In genomic region chr9:43101936-43102595, GRCm38 (mm10) we compare ENCODE assay signal across 9 mouse cellular contexts. TPM values are rescaled to one million over a fixed set of nuclear protein-coding genes. Genes with fewer than 3 reads are reported as not detected.
A peak's percentile ranks its signal among the peaks of the same experiment; 100 is the strongest.
DNase-seq lines count a peak whose midpoint lies in the region; ATAC-seq and TF ChIP-seq lines count a peak whose summit lies in the region.
"Had no signal": no experiment of that assay in that cellular context is flagged by ENCODE, and none has a peak within 500 bp of the region (broad histone marks: within the 10 kb centered on the region; RNA-seq: fewer than 3 reads in every experiment).

No protein-coding gene starts in this region.

- no peak for TF ChIP-seq CTCF in G1E (IDR thresholded peaks at IDR 0.05; ENCODE audit: low read depth, low read length)

- intact Hi-C loops in heart, postnatal 14 days (cut with DNase I) = no loop called here
- intact Hi-C loops in gastrocnemius, postnatal 14 days (cut with DNase I; ENCODE audit: low total_unique reads) = no loop called here

- ATAC-seq in G1E (ENCODE audit: extremely low read depth, insufficient number of reproducible peaks, low FRiP score, poor library complexity, severe bottlenecking) = peak; percentile 89
- ATAC-seq in megakaryocyte progenitor cell, adult 5-6 weeks (replicated peaks; ENCODE audit: poor library complexity) = peak; percentile 87

- H3K27me3 ChIP-seq in G1E (ENCODE audit: insufficient read depth, low read length) = no peaks in the 10 kb centered on the region

- H3K4me3 ChIP-seq in G1E (ENCODE audit: low read depth, low read length) = peak overlapping the region; percentile 57

- peaks cover 10% of the 10 kb centered on the region for H3K36me3 ChIP-seq in G1E (replicated peaks)

- DNase-seq in G1E (ENCODE audit: low spot score) = peak; percentile 71
- peak; percentile 16 for DNase-seq in embryo, embryonic 10.5 days (ENCODE audit: low spot score)
- peak; percentile 31 to 33 for DNase-seq in heart, postnatal 14 days
- DNase-seq in gastrocnemius, postnatal 14 days = no peak
- no peak for DNase-seq in natural killer cell, adult 2 months (ENCODE audit: low spot score in 2 of 2)
- DNase-seq in left cerebral cortex, adult 11 months (ENCODE audit: low spot score) = no peak
- DNase-seq in MN1 (ENCODE audit: low spot score) = no peak

- H3K4me1 ChIP-seq in G1E (ENCODE audit: insufficient read depth, low read depth, low read length) = peaks cover 48% of the 10 kb centered on the region

- no peaks in the 10 kb centered on the region; the same call in 1 of the 2 replicates for H3K9me3 ChIP-seq in G1E (replicated peaks)

RNA-seq across cellular contexts. Expression of gene Arhgef12, which starts 5.0 kb away (rescaled TPM):
- total RNA-seq in G1E (2014; fragmentation: Nextera tagmentation) = 58.7 and 76.3 TPM in 2 replicates
- 47.8 and 53.3 TPM in 2 replicates for total RNA-seq in G1E (2017)
- polyA plus RNA-seq in G1E (2012) = 4.2 and 5.9 TPM in 2 replicates
- total RNA-seq in heart, postnatal 14 days (2021) = 100 to 1,000 TPM; 154 to 163 TPM
- total RNA-seq in megakaryocyte progenitor cell, adult 5-6 weeks (2015) = 2.4 and 3.1 TPM in 2 replicates
- total RNA-seq in megakaryocyte progenitor cell, adult 5-6 weeks (2017) = 1.7 and 2.3 TPM in 2 replicates
- 10 to 100 TPM; 45.7 to 52.5 TPM for total RNA-seq in gastrocnemius, postnatal 14 days (2021)

RNA-seq across cellular contexts. Expression of gene Tmem136, which starts 14.3 kb away (rescaled TPM):
- total RNA-seq in G1E (2014; fragmentation: Nextera tagmentation) (11.4 and 12.5 TPM in 2 replicates), G1E (2017) (1.1 and 2.0 TPM in 2 replicates)
- polyA plus RNA-seq in G1E (2012) = 0.39 and 0.48 TPM in 2 replicates
- 1 to 10 TPM; 7.2 to 7.5 TPM for total RNA-seq in heart, postnatal 14 days (2021)
- not detected in 2 replicates for total RNA-seq in megakaryocyte progenitor cell, adult 5-6 weeks (2015)
- not detected in 2 replicates for total RNA-seq in megakaryocyte progenitor cell, adult 5-6 weeks (2017)
- 1 to 10 TPM; 1.2 TPM for total RNA-seq in gastrocnemius, postnatal 14 days (2021)
- total RNA-seq: neutrophil, adult 5-6 weeks had no signal

Comparison
In these comparisons a context has a peak if more than half of its experiments do, and no peak if none do; other contexts are left out.
1. DNase-seq: peak in G1E (single experiment), embryo, embryonic 10.5 days (single experiment) and heart, postnatal 14 days (2 of 2); none in gastrocnemius, postnatal 14 days (single experiment), natural killer cell, adult 2 months (0 of 2), left cerebral cortex, adult 11 months (single experiment) and MN1 (single experiment).
2. RNA of gene Arhgef12, which starts 5.0 kb away (total RNA-seq): 154 to 163 TPM in heart, postnatal 14 days, 47.8 to 76.3 TPM in G1E and 45.7 to 52.5 TPM in gastrocnemius, postnatal 14 days; 1.7 to 3.1 TPM in megakaryocyte progenitor cell, adult 5-6 weeks; every median in the first group is over 10 times any median in the second.